Mouse (Mus musculus) thymus, postnatal 4 days (tissue): ENCODE measurements around the gene Bmp2.

Source experiments
- DNase-seq: peaks from one replicate; pipeline ENCODE4 v3.0.0; 2021

The Bmp2 gene

DNA sequence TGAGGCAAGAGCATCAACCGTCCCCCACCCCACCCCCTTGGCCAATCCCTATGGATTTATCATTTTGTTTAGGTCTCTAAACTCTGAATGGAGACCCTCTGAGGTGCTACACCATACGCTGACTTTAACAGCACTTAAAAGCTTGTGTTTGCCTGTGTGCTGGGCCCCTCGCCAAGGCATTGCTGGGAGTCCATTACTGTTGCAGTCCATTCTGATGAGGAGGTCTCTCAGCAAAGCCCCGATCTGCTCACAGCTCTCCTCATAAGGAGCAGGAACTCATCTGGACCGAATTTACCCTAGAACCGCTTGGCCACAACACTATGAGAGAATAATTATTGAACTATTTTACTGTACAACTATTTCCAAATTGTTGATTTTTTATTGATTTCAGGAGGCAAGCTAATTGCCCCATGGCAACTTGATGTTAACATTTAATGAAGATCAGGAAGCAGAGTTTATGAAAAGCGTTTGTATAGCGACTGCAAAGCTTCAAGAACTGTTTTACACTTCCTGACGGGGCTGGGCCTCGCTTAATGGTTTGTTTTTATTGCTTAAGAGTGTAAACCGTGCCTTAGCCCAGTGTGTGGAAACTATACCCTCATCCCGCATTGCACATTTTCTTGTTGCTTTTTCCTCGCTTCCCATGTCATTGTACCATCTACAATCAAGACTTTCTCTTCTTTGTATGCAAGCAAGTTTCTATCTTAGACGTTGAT, 14.2 kb downstream of the Bmp2 start:
- no peak for DNase-seq

DNA sequence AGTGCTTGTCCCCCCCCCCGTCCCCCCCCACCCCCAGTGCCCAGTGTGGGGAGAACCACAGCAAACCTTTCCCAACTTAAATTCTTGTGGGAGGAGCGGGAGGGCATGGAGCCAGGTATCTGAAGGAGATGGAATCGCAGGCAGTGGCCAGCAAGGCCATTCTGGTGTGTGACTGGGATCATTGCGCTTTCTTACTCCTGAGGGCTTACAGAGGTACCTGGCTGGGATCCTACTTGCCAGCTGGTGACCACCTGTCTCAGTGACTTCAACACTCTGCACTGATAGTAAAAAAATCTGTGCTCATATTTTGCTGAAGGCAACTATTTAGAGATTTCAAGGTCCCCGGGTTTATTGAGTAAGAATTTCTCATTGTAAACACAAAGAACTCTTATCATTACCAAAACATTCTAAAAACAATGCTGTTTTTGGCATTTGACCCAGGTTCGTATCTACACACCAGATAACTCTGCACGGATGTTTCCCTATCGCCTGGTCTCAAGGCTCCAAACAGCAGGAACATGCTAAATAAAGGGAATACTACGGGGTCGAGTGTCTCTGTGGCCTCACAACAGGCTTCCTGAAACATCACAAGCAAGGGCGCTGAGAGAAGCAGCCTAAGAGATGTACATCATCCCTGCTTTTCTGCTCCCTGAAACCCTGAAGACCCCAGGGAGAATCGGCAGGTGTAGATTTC, 39.8 kb downstream of the Bmp2 start:
- no peak for DNase-seq
